Mouse (Mus musculus): ENCODE results near the gene Abca7. TPM values are rescaled to one million over a fixed set of nuclear protein-coding genes. Genes with fewer than 3 reads are reported as not detected.

The Abca7 gene
- polyA plus RNA-seq (2014; fragmentation: Illumina TruSeq; extraction: RNeasy Lipid Tissue Mini Kit (QIAGEN cat#74804); ENCODE audit: low read depth, low replicate concordance), result 3.8 TPM

DNA sequence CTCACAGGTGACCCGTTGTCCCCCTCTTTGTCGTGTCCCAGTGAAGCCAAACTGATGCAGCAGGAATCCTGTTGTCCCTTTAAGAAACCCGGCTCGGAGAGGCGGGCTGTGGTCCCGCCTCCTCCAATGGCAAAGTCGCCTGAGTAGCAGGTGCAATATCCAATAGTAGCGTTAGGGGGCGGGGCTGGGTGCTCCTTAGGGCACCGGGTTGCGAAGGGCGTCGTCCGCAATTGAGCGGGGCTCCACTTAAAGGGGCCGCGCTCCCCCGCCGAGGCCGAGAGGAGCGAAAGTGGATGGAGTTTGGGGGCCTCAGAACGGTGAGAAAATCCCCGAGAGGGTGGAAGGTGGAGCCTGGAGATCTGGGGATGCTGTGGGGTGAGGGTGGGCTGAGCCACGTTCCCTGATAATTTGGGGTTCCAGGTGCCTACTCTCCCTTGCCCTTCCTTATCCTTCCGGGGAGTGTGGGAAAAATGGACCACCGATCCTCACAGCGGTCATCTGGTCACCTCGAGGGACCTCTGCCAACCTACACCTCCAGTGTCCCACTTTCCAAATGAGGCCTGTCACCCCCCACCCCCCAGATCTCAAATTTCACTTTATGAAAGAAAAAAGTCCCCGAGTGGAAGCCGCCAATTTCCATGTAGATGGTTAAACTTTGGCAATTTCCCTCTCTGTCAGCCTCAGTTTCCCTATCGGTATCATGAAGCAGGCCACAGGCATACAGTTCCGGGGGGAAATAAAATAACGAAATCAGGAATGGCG is at the start of gene Abca7:
Abca7 (plus strand) TSS at position 223 of the 762 bp plus-strand sequence.

GRCm38 (mm10) chr10:79959847-79960601 is 36.3 kb upstream of the Abca7 start, which contains the start of gene Wdr18:
Gene Wdr18 (plus strand): TSS chr10:79960152.

GRCm38 (mm10) chr10:79970415-79971182 is 25.7 kb upstream of the Abca7 start, which contains the start of gene Grin3b:
Gene Grin3b (plus strand): TSS chr10:79970715.

DNA sequence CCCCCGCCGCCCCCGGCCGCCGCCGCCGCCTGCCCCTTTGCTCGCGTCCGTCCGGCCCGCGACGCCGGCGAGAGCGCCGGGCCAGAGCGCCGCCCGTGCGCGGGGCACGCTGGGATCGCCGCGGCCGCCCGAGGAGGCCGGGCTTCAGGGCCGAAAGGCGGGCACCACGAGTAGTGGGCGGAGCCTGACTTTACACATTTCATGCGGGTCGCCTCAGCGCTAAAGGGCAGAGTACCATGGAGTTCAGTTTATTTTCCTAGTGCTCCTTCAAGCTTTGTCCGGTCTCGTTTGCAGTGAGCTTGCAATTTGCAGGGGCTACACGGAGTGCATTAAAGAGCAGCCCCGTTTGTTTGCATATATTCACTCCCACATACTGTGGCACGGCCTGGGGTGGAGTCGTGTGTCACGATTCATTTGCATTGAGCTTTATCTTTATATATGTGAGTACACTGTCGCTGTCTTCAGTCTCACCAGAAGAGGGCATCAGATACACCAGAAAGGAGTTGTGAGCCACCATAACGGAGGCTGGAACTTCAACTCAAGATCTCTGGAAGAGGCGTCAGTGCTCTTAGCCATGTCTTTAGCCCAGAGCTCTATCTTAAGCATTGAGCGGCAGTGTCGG is 12.0 kb upstream of the Abca7 start, which contains the start of gene Tmem259:
Tmem259 (minus strand) TSS at position 136 of the 622 bp plus-strand sequence.

DNA sequence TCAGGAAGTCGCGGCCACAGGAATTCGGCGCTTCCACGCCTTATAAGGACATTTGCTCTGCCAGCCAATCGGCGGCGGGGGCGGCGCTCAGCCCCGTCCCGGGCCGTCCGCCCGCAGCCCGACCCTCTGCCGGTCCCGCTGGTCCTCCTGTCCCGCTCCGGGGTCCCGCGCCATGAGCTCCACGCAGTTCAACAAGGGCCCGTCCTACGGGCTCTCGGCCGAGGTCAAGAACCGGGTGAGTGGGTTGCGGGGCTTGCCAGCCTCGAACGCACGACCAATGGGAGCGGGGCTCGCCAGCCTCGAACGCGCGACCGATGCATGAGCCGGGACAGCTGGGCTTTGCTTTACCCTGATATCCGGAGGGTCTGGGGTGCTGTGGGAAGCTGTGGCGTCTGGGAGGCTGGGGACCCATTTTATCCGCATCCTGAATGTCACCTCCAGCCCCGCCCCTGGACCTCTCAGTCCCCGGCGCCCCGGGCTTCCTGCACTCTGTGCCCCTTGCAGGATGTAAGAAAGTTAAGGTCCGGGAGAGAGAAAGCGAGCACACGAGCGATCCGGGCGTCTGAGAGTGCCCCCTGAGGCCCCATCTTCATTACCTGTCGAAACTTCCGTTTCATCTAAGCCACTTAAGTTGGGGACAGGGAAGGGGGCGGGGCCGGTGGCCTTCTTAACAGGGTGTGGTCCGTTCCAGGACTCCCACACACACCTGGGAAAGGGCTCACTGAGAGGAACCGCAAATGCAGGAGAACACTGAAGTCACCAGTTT is 7.6 kb upstream of the Abca7 start, which contains the start of gene Cnn2:
Cnn2 (plus strand) TSS at position 79 of the 766 bp plus-strand sequence.

GRCm38 (mm10) chr10:80016511-80016910 is 20.2 kb downstream of the Abca7 start, which contains the start of gene Arhgap45:
Gene Arhgap45 (plus strand): TSS chr10:80016653.

DNA sequence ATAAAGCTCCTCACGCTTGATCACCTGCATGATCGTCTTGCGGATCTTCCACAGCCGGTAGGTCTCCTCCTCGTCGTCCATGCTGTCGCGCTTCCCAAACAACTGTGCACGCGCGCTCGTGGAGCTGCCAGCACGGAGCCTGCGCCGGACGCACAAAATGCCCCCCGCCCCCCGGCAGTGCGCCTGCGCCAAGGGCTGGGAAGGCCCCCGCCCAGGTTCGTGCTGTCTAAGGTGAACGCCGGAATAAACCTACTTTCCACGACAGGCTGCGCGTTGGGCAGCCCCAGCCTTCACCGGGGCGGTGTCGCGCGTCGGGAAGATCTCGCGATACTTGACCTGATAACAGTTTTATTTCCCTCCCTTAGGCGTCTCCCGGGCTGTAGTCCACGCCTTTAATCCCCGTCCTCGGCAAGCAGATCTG is 43.3 kb downstream of the Abca7 start, which contains the start of gene Polr2e:
Polr2e (minus strand) TSS at position 237 of the 421 bp plus-strand sequence.

GRCm38 (mm10) chr10:80047041-80047565 is 50.8 kb downstream of the Abca7 start, which contains the start of gene Gpx4:
Gene Gpx4 (plus strand): TSS chr10:80047166.

Other genes starting within 250 kb of the Abca7 start
- gene Polrmt, start 249.9 kb upstream of the Abca7 start, polyA plus RNA-seq (2014; fragmentation: Illumina TruSeq; extraction: RNeasy Lipid Tissue Mini Kit (QIAGEN cat#74804); ENCODE audit: low read depth, low replicate concordance), result 24.5 TPM
- gene Fgf22, start 241.4 kb upstream of the Abca7 start, polyA plus RNA-seq (2014; fragmentation: Illumina TruSeq; extraction: RNeasy Lipid Tissue Mini Kit (QIAGEN cat#74804); ENCODE audit: low read depth, low replicate concordance), result not detected
- gene Rnf126, start 229.5 kb upstream of the Abca7 start, polyA plus RNA-seq (2014; fragmentation: Illumina TruSeq; extraction: RNeasy Lipid Tissue Mini Kit (QIAGEN cat#74804); ENCODE audit: low read depth, low replicate concordance), result 37.4 TPM
- 19.8 TPM for gene Fstl3, start 219.2 kb upstream of the Abca7 start, polyA plus RNA-seq (2014; fragmentation: Illumina TruSeq; extraction: RNeasy Lipid Tissue Mini Kit (QIAGEN cat#74804); ENCODE audit: low read depth, low replicate concordance)
- gene Prss57, start 205.5 kb upstream of the Abca7 start, polyA plus RNA-seq (2014; fragmentation: Illumina TruSeq; extraction: RNeasy Lipid Tissue Mini Kit (QIAGEN cat#74804); ENCODE audit: low read depth, low replicate concordance), result not detected
- 60.4 TPM for gene Palm, start 202.9 kb upstream of the Abca7 start, polyA plus RNA-seq (2014; fragmentation: Illumina TruSeq; extraction: RNeasy Lipid Tissue Mini Kit (QIAGEN cat#74804); ENCODE audit: low read depth, low replicate concordance)
- gene Misp, start 175.5 kb upstream of the Abca7 start, polyA plus RNA-seq (2014; fragmentation: Illumina TruSeq; extraction: RNeasy Lipid Tissue Mini Kit (QIAGEN cat#74804); ENCODE audit: low read depth, low replicate concordance), result 1.5 TPM
- gene Ptbp1, start 142.1 kb upstream of the Abca7 start, polyA plus RNA-seq (2014; fragmentation: Illumina TruSeq; extraction: RNeasy Lipid Tissue Mini Kit (QIAGEN cat#74804); ENCODE audit: low read depth, low replicate concordance), result 149 TPM
- gene Prtn3, start 122.0 kb upstream of the Abca7 start, polyA plus RNA-seq (2014; fragmentation: Illumina TruSeq; extraction: RNeasy Lipid Tissue Mini Kit (QIAGEN cat#74804); ENCODE audit: low read depth, low replicate concordance), result 14.3 TPM
- gene Plppr3, start 121.9 kb upstream of the Abca7 start, polyA plus RNA-seq (2014; fragmentation: Illumina TruSeq; extraction: RNeasy Lipid Tissue Mini Kit (QIAGEN cat#74804); ENCODE audit: low read depth, low replicate concordance), result 7.2 TPM
- gene Elane, start 110.2 kb upstream of the Abca7 start, polyA plus RNA-seq (2014; fragmentation: Illumina TruSeq; extraction: RNeasy Lipid Tissue Mini Kit (QIAGEN cat#74804); ENCODE audit: low read depth, low replicate concordance), result 0.67 TPM
- 6,422 TPM for gene Cfd, start 105.6 kb upstream of the Abca7 start, polyA plus RNA-seq (2014; fragmentation: Illumina TruSeq; extraction: RNeasy Lipid Tissue Mini Kit (QIAGEN cat#74804); ENCODE audit: low read depth, low replicate concordance)
- 25.6 TPM for gene Med16, start 87.6 kb upstream of the Abca7 start, polyA plus RNA-seq (2014; fragmentation: Illumina TruSeq; extraction: RNeasy Lipid Tissue Mini Kit (QIAGEN cat#74804); ENCODE audit: low read depth, low replicate concordance)
- gene Gm26602, start 85.6 kb upstream of the Abca7 start, polyA plus RNA-seq (2014; fragmentation: Illumina TruSeq; extraction: RNeasy Lipid Tissue Mini Kit (QIAGEN cat#74804); ENCODE audit: low read depth, low replicate concordance), result not detected
- 2.7 TPM for gene Kiss1r, start 79.5 kb upstream of the Abca7 start, polyA plus RNA-seq (2014; fragmentation: Illumina TruSeq; extraction: RNeasy Lipid Tissue Mini Kit (QIAGEN cat#74804); ENCODE audit: low read depth, low replicate concordance)
- gene R3hdm4, start 75.3 kb upstream of the Abca7 start, polyA plus RNA-seq (2014; fragmentation: Illumina TruSeq; extraction: RNeasy Lipid Tissue Mini Kit (QIAGEN cat#74804); ENCODE audit: low read depth, low replicate concordance), result 81.2 TPM
- gene Arid3a, start 69.5 kb upstream of the Abca7 start, polyA plus RNA-seq (2014; fragmentation: Illumina TruSeq; extraction: RNeasy Lipid Tissue Mini Kit (QIAGEN cat#74804); ENCODE audit: low read depth, low replicate concordance), result 4.9 TPM
- gene Wdr18, start 36.3 kb upstream of the Abca7 start, polyA plus RNA-seq (2014; fragmentation: Illumina TruSeq; extraction: RNeasy Lipid Tissue Mini Kit (QIAGEN cat#74804); ENCODE audit: low read depth, low replicate concordance), result 22.5 TPM
- gene Grin3b, start 25.8 kb upstream of the Abca7 start, polyA plus RNA-seq (2014; fragmentation: Illumina TruSeq; extraction: RNeasy Lipid Tissue Mini Kit (QIAGEN cat#74804); ENCODE audit: low read depth, low replicate concordance), result not detected
- gene Tmem259, start 12.2 kb upstream of the Abca7 start, polyA plus RNA-seq (2014; fragmentation: Illumina TruSeq; extraction: RNeasy Lipid Tissue Mini Kit (QIAGEN cat#74804); ENCODE audit: low read depth, low replicate concordance), result 86.6 TPM
- 46.6 TPM for gene Cnn2, start 7.9 kb upstream of the Abca7 start, polyA plus RNA-seq (2014; fragmentation: Illumina TruSeq; extraction: RNeasy Lipid Tissue Mini Kit (QIAGEN cat#74804); ENCODE audit: low read depth, low replicate concordance)
- gene Arhgap45, start 20.2 kb downstream of the Abca7 start, polyA plus RNA-seq (2014; fragmentation: Illumina TruSeq; extraction: RNeasy Lipid Tissue Mini Kit (QIAGEN cat#74804); ENCODE audit: low read depth, low replicate concordance), result 13.2 TPM
- 65.7 TPM for gene Polr2e, start 43.3 kb downstream of the Abca7 start, polyA plus RNA-seq (2014; fragmentation: Illumina TruSeq; extraction: RNeasy Lipid Tissue Mini Kit (QIAGEN cat#74804); ENCODE audit: low read depth, low replicate concordance)
- gene Gpx4, start 50.7 kb downstream of the Abca7 start, polyA plus RNA-seq (2014; fragmentation: Illumina TruSeq; extraction: RNeasy Lipid Tissue Mini Kit (QIAGEN cat#74804); ENCODE audit: low read depth, low replicate concordance), result 681 TPM
- gene Sbno2, start 109.1 kb downstream of the Abca7 start, polyA plus RNA-seq (2014; fragmentation: Illumina TruSeq; extraction: RNeasy Lipid Tissue Mini Kit (QIAGEN cat#74804); ENCODE audit: low read depth, low replicate concordance), result 17.9 TPM
- 82.1 TPM for gene Stk11, start 119.3 kb downstream of the Abca7 start, polyA plus RNA-seq (2014; fragmentation: Illumina TruSeq; extraction: RNeasy Lipid Tissue Mini Kit (QIAGEN cat#74804); ENCODE audit: low read depth, low replicate concordance)
- gene Atp5d, start 142.1 kb downstream of the Abca7 start, polyA plus RNA-seq (2014; fragmentation: Illumina TruSeq; extraction: RNeasy Lipid Tissue Mini Kit (QIAGEN cat#74804); ENCODE audit: low read depth, low replicate concordance), result 268 TPM
- gene Cbarp, start 144.3 kb downstream of the Abca7 start, polyA plus RNA-seq (2014; fragmentation: Illumina TruSeq; extraction: RNeasy Lipid Tissue Mini Kit (QIAGEN cat#74804); ENCODE audit: low read depth, low replicate concordance), result 29.3 TPM
- gene Midn, start 151.8 kb downstream of the Abca7 start, polyA plus RNA-seq (2014; fragmentation: Illumina TruSeq; extraction: RNeasy Lipid Tissue Mini Kit (QIAGEN cat#74804); ENCODE audit: low read depth, low replicate concordance), result 28.1 TPM
- 219 TPM for gene Cirbp, start 169.5 kb downstream of the Abca7 start, polyA plus RNA-seq (2014; fragmentation: Illumina TruSeq; extraction: RNeasy Lipid Tissue Mini Kit (QIAGEN cat#74804); ENCODE audit: low read depth, low replicate concordance)
- gene 1600002K03Rik, start 176.4 kb downstream of the Abca7 start, polyA plus RNA-seq (2014; fragmentation: Illumina TruSeq; extraction: RNeasy Lipid Tissue Mini Kit (QIAGEN cat#74804); ENCODE audit: low read depth, low replicate concordance), result 19.9 TPM
- gene Efna2, start 183.0 kb downstream of the Abca7 start, polyA plus RNA-seq (2014; fragmentation: Illumina TruSeq; extraction: RNeasy Lipid Tissue Mini Kit (QIAGEN cat#74804); ENCODE audit: low read depth, low replicate concordance), result 1.4 TPM
- gene Mum1, start 229.9 kb downstream of the Abca7 start, polyA plus RNA-seq (2014; fragmentation: Illumina TruSeq; extraction: RNeasy Lipid Tissue Mini Kit (QIAGEN cat#74804); ENCODE audit: low read depth, low replicate concordance), result 56.7 TPM